Mouse (Mus musculus) kidney, embryonic 14.5 days (tissue): ENCODE measurements around the gene Psmc5. TPM values are rescaled to one million over a fixed set of nuclear protein-coding genes. Genes with fewer than 3 reads are reported as not detected.

Source experiments
- ATAC-seq: fragments of 200-750 bp; cut with Nextera tagmentation; 2 replicates; pipeline ENCODE4 v1.8.0; 2017; ENCODE audit warnings: moderate number of reproducible peaks, mild to moderate bottlenecking, moderate TSS enrichment, moderate library complexity; ENCODE audit not compliant: low FRiP score, low TSS enrichment
- H3K27ac ChIP-seq: fragments of 300-500 bp; sonication (generic); 2 replicates; pipeline ENCODE4 v1.5.1; 2014; ENCODE audit warnings: low read depth, mild to moderate bottlenecking, low read length, moderate library complexity, mixed read lengths
- H3K27me3 ChIP-seq: fragments of 300-500 bp; sonication (generic); 2 replicates; pipeline ENCODE4 v1.6.1; 2014; ENCODE audit warnings: mild to moderate bottlenecking, low read length; ENCODE audit not compliant: control insufficient read depth, insufficient read depth
- H3K36me3 ChIP-seq: fragments of 300-500 bp; sonication (generic); 2 replicates; pipeline ENCODE4 v1.6.1; 2014; ENCODE audit warnings: low read length, mixed read lengths; ENCODE audit not compliant: control insufficient read depth, insufficient read depth
- H3K4me1 ChIP-seq: fragments of 300-500 bp; sonication (generic); 2 replicates; pipeline ENCODE4 v1.6.1; 2014; ENCODE audit warnings: low read length, mixed read lengths; ENCODE audit not compliant: control insufficient read depth, insufficient read depth
- H3K4me2 ChIP-seq: fragments of 300-500 bp; sonication (generic); replicated peaks from 2 replicates; pipeline ENCODE4 v1.6.1; 2014; ENCODE audit warnings: low read depth, mild to moderate bottlenecking, low read length
- H3K4me3 ChIP-seq: fragments of 300-500 bp; sonication (generic); 2 replicates; pipeline ENCODE4 v1.5.1; 2014; ENCODE audit warnings: mild to moderate bottlenecking, low read length
- H3K9ac ChIP-seq: fragments of 300-500 bp; sonication (generic); 2 replicates; pipeline ENCODE4 v1.6.1; 2014; ENCODE audit warnings: low read depth, mild to moderate bottlenecking, low read length, moderate library complexity
- H3K9me3 ChIP-seq: fragments of 300-500 bp; sonication (generic); 2 replicates; pipeline ENCODE4 v1.6.1; 2016; ENCODE audit warnings: low read length; ENCODE audit not compliant: control insufficient read depth
- WGBS: fragments of 180-500 bp; shearing (Covaris S2); extraction: QIAGEN DNeasy Blood & Tissue Kit; methylation state at CpG from one replicate; pipeline ENCODE4 v1.1.7; 2014; 5-methylcytosine and 5-hydroxymethylcytosine counted together
- polyA plus RNA-seq: library from polyadenylated mRNA; unstranded; fragments of >200 nt; fragmentation: Nextera tagmentation; extraction: Ambion mirVana; gene quantifications from 2 replicates; pipeline ENCODE4 v1.2.1, GENCODE M21; 2014

Gene Psmc5
- polyA plus RNA-seq, 1 experiment from 2014 or later: 303 TPM

GRCm38 (mm10) chr11:106246834-106247233 lies 9.1 kb upstream of the Psmc5 start:
- no peaks in the 10 kb centered on the region for H3K27me3 ChIP-seq
- no peak overlapping the region for H3K4me3 ChIP-seq
- peaks cover 100% of the 10 kb centered on the region for H3K36me3 ChIP-seq
- no peaks in the 10 kb centered on the region for H3K4me1 ChIP-seq
- peaks cover 5% of the 10 kb centered on the region for H3K9me3 ChIP-seq
- ATAC-seq: no peak
- H3K4me2 ChIP-seq: no peak overlapping the region
- H3K9ac ChIP-seq: no peak overlapping the region
- H3K27ac ChIP-seq: no peak overlapping the region
- 90% methylated on average over 1 of the region's 1 CpGs for WGBS

- no peak overlapping the region for H3K4me3 ChIP-seq
- H3K27me3 ChIP-seq: no peaks in the 10 kb centered on the region
- WGBS: 81% methylated on average over 7 of the region's 7 CpGs
- H3K9ac ChIP-seq: no peak overlapping the region
- H3K9me3 ChIP-seq: peaks cover 5% of the 10 kb centered on the region
- no peak overlapping the region for H3K4me2 ChIP-seq
- H3K27ac ChIP-seq: no peak overlapping the region
- peaks cover 94% of the 10 kb centered on the region for H3K36me3 ChIP-seq
- ATAC-seq: no peak
- no peaks in the 10 kb centered on the region for H3K4me1 ChIP-seq
Measured at GRCm38 (mm10) chr11:106249326-106249725, 6.6 kb upstream of the Psmc5 start.

GRCm38 (mm10) chr11:106254767-106255166 lies 1.2 kb upstream of the Psmc5 start:
- H3K27me3 ChIP-seq: no peaks in the 10 kb centered on the region
- peak overlapping the region; percentile 83 for H3K4me2 ChIP-seq
- WGBS: 25% methylated on average over 2 of the region's 2 CpGs
- no peak overlapping the region for H3K27ac ChIP-seq
- ATAC-seq: no peak
- H3K36me3 ChIP-seq: peaks cover 60% of the 10 kb centered on the region
- H3K9ac ChIP-seq: peak overlapping the region; percentile 86
- H3K4me1 ChIP-seq: peaks cover 15% of the 10 kb centered on the region; the same call in 1 of the 2 replicates
- peak overlapping the region; percentile 91 for H3K4me3 ChIP-seq
- H3K9me3 ChIP-seq: no peaks in the 10 kb centered on the region

- ATAC-seq: peak; percentile 28; the same call in 1 of the 2 replicates
- no peaks in the 10 kb centered on the region for H3K27me3 ChIP-seq
- no peaks in the 10 kb centered on the region for H3K9me3 ChIP-seq
- H3K4me3 ChIP-seq: peak overlapping the region; percentile 91
- H3K36me3 ChIP-seq: peaks cover 56% of the 10 kb centered on the region
- H3K9ac ChIP-seq: peak overlapping the region; percentile 86
- H3K4me1 ChIP-seq: peaks cover 15% of the 10 kb centered on the region; the same call in 1 of the 2 replicates
- peak overlapping the region; percentile 83 for H3K4me2 ChIP-seq
- WGBS: 2% methylated on average over 22 of the region's 22 CpGs
- H3K27ac ChIP-seq: peak overlapping the region; percentile 32; the same call in 1 of the 2 replicates
Measured at GRCm38 (mm10) chr11:106255174-106255573, 780 bp upstream of the Psmc5 start.

GRCm38 (mm10) chr11:106256775-106257174 lies 821 bp downstream of the Psmc5 start:
- Histone ChIP-seq H3K27ac (no peak overlapping the region), H3K36me3 (peaks cover 52% of the 10 kb centered on the region)
- ATAC-seq: no peak

GRCm38 (mm10) chr11:106260826-106261450 lies 5.0 kb downstream of the Psmc5 start:
- Histone ChIP-seq H3K4me2 (no peak overlapping the region), H3K4me1 (peaks cover 9% of the 10 kb centered on the region; the same call in 1 of the 2 replicates), H3K27me3 (no peaks in the 10 kb centered on the region), H3K4me3 (no peak overlapping the region), H3K9me3 (no peaks in the 10 kb centered on the region), H3K36me3 (peaks cover 74% of the 10 kb centered on the region), H3K27ac (no peak overlapping the region), H3K9ac (no peak overlapping the region)
- 63% methylated on average over 14 of the region's 14 CpGs for WGBS
- no peak for ATAC-seq

More at GRCm38 (mm10) chr11:106256775-106257174, 821 bp downstream of the Psmc5 start:
- H3K4me1 ChIP-seq: peaks cover 15% of the 10 kb centered on the region; the same call in 1 of the 2 replicates
- peak overlapping the region; percentile 91 for H3K4me3 ChIP-seq
- H3K4me2 ChIP-seq: peak overlapping the region; percentile 53
- no peaks in the 10 kb centered on the region for H3K9me3 ChIP-seq
- WGBS: 72% methylated on average over 5 of the region's 5 CpGs
- H3K27me3 ChIP-seq: no peaks in the 10 kb centered on the region
- H3K9ac ChIP-seq: peak overlapping the region; percentile 86; the same call in 1 of the 2 replicates

GRCm38 (mm10) chr11:106263963-106264362 lies 8.0 kb downstream of the Psmc5 start:
- Histone ChIP-seq H3K9ac (no peak overlapping the region), H3K4me1 (peaks cover 16% of the 10 kb centered on the region), H3K36me3 (peaks cover 81% of the 10 kb centered on the region), H3K9me3 (no peaks in the 10 kb centered on the region), H3K4me3 (no peak overlapping the region), H3K4me2 (no peak overlapping the region), H3K27me3 (no peaks in the 10 kb centered on the region), H3K27ac (no peak overlapping the region)
- WGBS: 90% methylated on average over 9 of the region's 9 CpGs
- no peak for ATAC-seq

GRCm38 (mm10) chr11:106264988-106265387 lies 9.0 kb downstream of the Psmc5 start:
- Histone ChIP-seq H3K9me3 (no peaks in the 10 kb centered on the region), H3K4me3 (no peak overlapping the region), H3K9ac (no peak overlapping the region), H3K4me2 (no peak overlapping the region), H3K4me1 (peaks cover 23% of the 10 kb centered on the region), H3K27me3 (no peaks in the 10 kb centered on the region), H3K27ac (no peak overlapping the region), H3K36me3 (peaks cover 74% of the 10 kb centered on the region)
- WGBS: 94% methylated on average over 15 of the region's 15 CpGs
- no peak for ATAC-seq

GRCm38 (mm10) chr11:106265570-106265969 lies 9.6 kb downstream of the Psmc5 start:
- Histone ChIP-seq H3K27ac (no peak overlapping the region), H3K36me3 (peaks cover 74% of the 10 kb centered on the region), H3K4me1 (peaks cover 28% of the 10 kb centered on the region), H3K9ac (no peak overlapping the region), H3K9me3 (no peaks in the 10 kb centered on the region), H3K4me3 (no peak overlapping the region), H3K27me3 (no peaks in the 10 kb centered on the region), H3K4me2 (no peak overlapping the region)
- 93% methylated on average over 4 of the region's 4 CpGs for WGBS
- ATAC-seq: no peak
